Mouse (Mus musculus) left cerebral cortex, postnatal 25 days (tissue): ENCODE measurements around the gene Tmem265. TPM values are rescaled to one million over a fixed set of nuclear protein-coding genes. Genes with fewer than 3 reads are reported as not detected.

ENCODE experiments used
- DNase-seq, 2 experiments: peaks; one replicate each; pipeline ENCODE4 v3.0.0; 2022; ENCODE audit warnings: low spot score in 2 of 2, mixed read lengths in 1 of 2
- intact Hi-C: fragments of 180-260 bp; cut with DNase I; formaldehyde crosslinking; loops from one replicate; pipeline ENCODE4 v1.15.1; 2025
- total RNA-seq, 2 experiments: library from RNA; stranded (reverse); gene quantifications; 2 replicates each; pipeline ENCODE4 v1.2.3; 2021

Tmem265 gene
- total RNA-seq, 2 experiments from 2014 or later = not detected

- intact Hi-C loops = loop anchor here (2.0 kb wide), 1 partner anchor 14 kb away; the partner anchor contains the start of gene Phkg2
- DNase-seq = no peak
Measured at GRCm38 (mm10) chr7:127587196-127587595, 26.0 kb downstream of the Tmem265 start.

- intact Hi-C loops = no loop called here
- DNase-seq = peak; percentile 94 to 99
Measured at GRCm38 (mm10) chr7:127588011-127588871, 27.1 kb downstream of the Tmem265 start, which contains the start of the genes Ccdc189 and Rnf40. Gene Ccdc189 (minus strand): TSS chr7:127588595. Gene Rnf40 (plus strand): TSS chr7:127588767.

GRCm38 (mm10) chr7:127588901-127589300 lies 27.7 kb downstream of the Tmem265 start:
- intact Hi-C loops = no loop called here
- DNase-seq = no peak

DNA sequence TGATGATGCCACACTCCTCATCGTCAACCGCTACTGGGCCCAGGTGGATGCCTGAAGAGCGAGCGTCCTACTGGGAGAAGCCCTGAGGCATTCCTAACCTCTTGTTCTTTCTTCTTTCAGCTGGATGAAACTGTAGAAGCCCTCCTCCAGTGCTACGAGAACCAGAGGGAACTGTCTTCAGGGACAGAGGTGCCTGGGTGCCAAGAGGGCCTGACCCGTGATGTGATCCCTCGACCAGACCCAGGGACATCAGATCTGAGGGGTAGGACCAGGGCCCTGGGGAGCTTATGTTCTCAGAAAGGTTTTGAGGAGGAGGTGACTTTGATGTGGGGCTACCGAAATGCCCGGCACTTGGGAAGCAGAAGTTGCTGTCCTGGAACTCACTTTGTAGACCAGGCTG lies 28.4 kb downstream of the Tmem265 start:
- intact Hi-C loops = no loop called here
- no peak for DNase-seq

- intact Hi-C loops = no loop called here
- no peak for DNase-seq
Measured at GRCm38 (mm10) chr7:127591108-127591507, 29.9 kb downstream of the Tmem265 start.

GRCm38 (mm10) chr7:127592575-127592974 lies 31.4 kb downstream of the Tmem265 start:
- DNase-seq = no peak
- intact Hi-C loops = no loop called here

GRCm38 (mm10) chr7:127596747-127597146 lies 35.6 kb downstream of the Tmem265 start:
- DNase-seq = no peak
- intact Hi-C loops = no loop called here

GRCm38 (mm10) chr7:127600612-127601011 lies 39.4 kb downstream of the Tmem265 start:
- intact Hi-C loops = no loop called here
- no peak for DNase-seq

GRCm38 (mm10) chr7:127601735-127602134 lies 40.5 kb downstream of the Tmem265 start:
- DNase-seq = no peak
- intact Hi-C loops = no loop called here

GRCm38 (mm10) chr7:127602903-127603302 lies 41.7 kb downstream of the Tmem265 start:
- no peak for DNase-seq
- intact Hi-C loops = no loop called here

DNA sequence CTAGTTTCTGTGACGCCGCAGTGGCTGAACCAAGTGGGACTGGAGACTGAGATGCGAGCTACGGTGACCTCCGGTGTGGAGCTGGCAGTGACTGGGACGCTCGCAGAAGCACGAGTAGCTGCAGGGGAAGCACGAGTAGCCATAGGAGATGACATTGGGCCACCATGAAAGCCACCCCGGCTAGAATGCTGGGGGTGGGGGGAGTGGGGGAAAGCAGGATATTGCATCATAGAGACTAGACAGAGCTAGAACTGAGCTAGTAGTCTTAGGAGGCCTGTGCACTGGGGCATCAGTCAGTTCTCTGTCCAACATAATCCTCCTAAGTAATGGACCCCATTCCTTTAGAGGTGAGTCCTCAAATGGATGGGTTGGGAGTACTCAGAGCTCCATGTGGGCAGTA lies 43.1 kb downstream of the Tmem265 start:
- intact Hi-C loops = no loop called here
- no peak for DNase-seq

DNA sequence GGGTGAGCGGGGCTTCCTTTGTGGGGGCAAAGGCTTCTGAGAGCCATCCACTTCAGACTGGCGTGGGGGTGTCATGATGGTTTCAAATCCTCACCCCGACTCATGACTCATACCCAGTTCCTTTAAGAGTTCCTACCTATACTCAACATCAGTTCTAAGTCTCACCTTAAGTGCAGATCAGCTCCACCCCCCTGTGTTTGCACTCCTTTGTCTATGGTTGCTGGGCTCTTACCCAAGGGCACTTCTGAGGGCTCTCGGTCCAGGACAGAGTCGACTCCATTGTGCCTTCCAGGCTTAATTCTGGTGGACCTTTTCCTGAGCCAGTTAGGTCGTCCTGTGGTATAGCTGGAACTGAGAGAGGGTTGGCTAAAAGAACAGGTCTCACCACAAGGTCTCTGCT lies 46.0 kb downstream of the Tmem265 start:
- intact Hi-C loops = no loop called here
- no peak for DNase-seq

DNA sequence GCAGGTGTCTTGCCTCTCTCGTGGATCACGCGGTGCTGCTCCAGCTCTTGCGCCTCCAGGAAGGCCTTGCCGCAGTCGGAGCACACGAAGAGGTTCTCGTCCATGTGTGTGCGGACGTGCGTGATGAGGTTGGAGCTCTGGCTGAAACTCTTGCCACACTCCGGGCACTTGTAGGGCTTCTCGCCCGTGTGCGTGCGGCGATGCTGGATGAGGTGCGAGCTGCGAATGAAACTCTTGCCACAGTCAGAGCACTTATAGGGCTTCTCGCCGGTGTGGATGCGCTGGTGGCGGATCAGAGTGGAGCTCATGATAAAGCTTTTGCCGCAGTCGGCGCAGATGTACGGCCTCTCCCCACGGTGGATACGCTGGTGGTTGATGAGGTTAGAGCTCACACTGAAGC lies 49.8 kb downstream of the Tmem265 start:
- intact Hi-C loops = loop anchor here (10.0 kb wide), 1 partner anchor 266 kb away; the partner anchor contains the start of gene Zfp768
- DNase-seq = no peak

DNA sequence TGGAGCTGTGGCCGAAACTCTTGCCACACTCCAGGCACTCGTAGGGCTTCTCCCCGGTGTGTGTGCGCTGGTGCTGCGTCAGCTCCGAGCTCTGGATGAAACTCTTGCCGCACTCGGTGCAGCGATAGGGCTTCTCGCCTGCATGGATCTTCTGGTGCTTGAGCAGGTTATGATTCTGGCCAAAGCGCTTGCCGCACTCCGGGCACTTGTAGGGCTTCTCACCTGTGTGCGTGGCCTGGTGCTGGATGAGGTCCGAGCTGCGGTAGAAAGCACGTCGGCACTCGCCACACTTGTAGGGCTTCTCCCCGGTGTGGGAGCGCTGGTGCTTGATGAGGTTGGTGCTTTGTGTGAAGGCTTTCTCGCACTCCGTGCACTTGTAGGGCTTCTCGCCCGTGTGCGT lies 50.4 kb downstream of the Tmem265 start:
- intact Hi-C loops = loop anchor here (10.0 kb wide), 1 partner anchor 267 kb away; the partner anchor contains the start of gene Zfp768
- no peak for DNase-seq

- DNase-seq = no peak
- intact Hi-C loops = loop anchor here (10.0 kb wide), 1 partner anchor 269 kb away; the partner anchor contains the start of gene Zfp768
Measured at GRCm38 (mm10) chr7:127613501-127613900, 52.3 kb downstream of the Tmem265 start.

DNA sequence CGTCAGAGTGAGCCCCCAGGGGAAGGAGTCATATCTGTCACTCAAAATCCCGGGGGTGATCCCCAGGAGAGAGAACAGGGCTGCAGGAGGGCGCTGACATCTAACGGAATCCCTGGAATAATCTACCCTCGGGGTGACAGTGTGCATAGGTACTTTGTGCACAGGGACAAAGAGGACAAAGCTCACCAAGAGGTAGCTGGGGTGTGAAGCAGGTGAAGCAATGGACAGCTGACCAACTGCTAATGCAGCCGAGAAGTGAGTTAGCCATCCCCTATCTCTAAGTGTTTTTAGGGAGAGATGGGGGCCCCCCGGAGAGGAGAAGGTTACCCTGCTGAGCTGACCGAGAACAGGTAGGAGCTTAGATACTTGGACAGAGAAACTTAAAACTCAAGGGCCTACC lies 52.9 kb downstream of the Tmem265 start:
- intact Hi-C loops = loop anchor here (1.0 to 10.0 kb wide), 2 partner anchors 23 to 269 kb away; partner anchors contain the start of gene Zfp768
- no peak for DNase-seq

DNA sequence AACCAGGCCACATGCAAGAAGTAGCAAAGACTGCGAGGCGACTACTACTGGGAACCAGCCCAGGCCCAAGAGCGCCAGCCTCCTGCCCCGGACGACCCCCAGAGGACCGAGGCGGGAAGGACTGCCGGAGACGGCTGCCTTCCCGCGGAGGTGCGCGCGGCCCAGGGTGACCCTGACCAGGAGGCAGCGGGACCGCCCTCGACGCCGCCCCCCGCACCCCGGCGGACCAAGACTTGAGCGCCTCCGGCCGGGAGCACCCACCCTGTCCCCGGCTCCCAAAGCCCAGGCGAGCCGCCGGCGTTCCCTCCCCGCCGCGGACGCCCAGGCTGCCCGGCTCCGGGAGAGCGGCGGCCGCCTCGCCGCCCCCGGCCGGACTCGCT lies 53.3 kb downstream of the Tmem265 start:
- intact Hi-C loops = loop anchor here (1.0 to 10.0 kb wide), 2 partner anchors 23 to 270 kb away; partner anchors contain the start of gene Zfp768
- peak in 1 of 2 experiments; percentile 27 for DNase-seq

DNA sequence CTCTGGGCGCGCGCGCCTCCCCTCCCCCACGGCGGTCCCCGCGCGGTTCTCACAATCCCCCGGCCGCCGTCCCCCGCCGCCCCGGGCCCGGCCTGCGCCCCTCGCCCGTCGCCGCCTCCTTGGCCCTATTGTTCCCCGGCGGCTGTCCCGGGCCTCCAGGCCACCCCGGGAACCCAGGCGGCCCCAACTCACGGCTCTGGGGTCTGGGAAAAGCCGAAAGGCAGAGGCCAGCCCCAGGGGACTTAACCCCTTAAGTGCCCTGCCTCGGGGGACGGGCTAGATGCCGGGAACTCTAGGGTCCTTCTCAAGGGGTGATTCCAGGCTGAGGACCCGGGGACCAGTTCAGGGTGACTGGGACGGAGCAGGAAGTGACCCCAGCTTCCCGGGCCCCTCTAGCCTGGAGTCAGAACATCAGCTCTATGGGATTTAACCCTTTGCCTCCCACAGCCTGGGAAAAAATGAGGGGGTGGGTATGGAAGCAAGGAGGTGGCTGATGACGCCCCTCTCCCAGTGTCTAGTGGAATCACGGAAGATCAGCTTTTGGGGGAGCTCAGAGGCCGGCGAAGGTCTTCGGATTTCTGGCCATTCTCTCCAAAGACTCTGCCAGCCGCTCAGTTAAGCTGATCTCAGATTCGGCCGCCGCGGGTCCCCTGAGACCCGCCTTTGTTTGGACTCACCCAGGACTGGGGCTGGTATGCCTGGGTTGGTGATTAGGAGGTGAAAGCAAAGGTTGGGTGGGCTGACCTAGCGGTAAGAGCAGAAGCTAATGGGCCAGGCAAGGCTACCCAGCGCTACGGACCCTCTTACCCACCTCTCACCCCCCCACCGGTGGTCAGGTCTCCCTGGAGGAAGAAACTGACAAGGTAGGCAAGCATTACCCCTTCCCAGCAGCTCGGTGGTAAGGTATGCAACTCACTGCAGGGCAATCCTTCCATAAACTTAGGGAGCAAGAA lies 54.0 kb downstream of the Tmem265 start, which contains the start of gene Zfp629:
Gene Zfp629 (minus strand): TSS at position 907 of the 953 bp plus-strand sequence.
- DNase-seq = peak; percentile 79 to 86
- intact Hi-C loops = loop anchor here (1.0 to 10.0 kb wide), 2 partner anchors 22 to 270 kb away; partner anchors contain the start of gene Zfp768

DNA sequence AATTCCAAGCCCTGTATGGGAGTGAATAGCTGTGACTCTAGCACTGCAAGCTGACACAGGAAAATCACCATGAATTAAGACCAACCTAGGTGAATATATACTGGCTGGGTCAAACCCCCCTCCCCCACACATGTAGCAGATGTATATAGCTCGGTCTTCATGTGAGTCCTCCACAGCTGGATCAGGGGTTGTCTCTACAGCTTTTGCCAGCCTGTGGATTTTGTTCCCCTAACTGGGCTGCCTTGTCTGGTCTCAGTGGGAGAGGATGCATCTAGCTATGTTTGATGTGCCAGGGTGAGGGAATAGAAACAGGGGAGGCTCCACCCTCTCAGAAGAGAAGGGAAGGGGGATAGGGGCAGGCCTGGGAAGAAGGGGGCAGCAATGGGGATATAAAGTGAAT lies 55.1 kb downstream of the Tmem265 start:
- intact Hi-C loops = loop anchor here (10.0 kb wide), 1 partner anchor 272 kb away; the partner anchor contains the start of gene Zfp768
- DNase-seq = no peak
